Mouse (Mus musculus) megakaryocyte-erythroid progenitor cell, adult 5-6 weeks (primary cell): ENCODE data around the gene Nectin1. TPM values are rescaled to one million over a fixed set of nuclear protein-coding genes. Genes with fewer than 3 reads are reported as not detected.

ENCODE experiments used
- ATAC-seq: replicated peaks from 2 replicates; pipeline ENCODE4 v1.8.0; 2016; ENCODE audit warnings: mild to moderate bottlenecking, inconsistent platforms; ENCODE audit not compliant: severe bottlenecking, poor library complexity, low FRiP score, low TSS enrichment
- total RNA-seq, 2 experiments: library from RNA; stranded (forward) in 1 of 2; stranded (reverse) in 1 of 2; fragments of 200-1000, 215-1000 nt in 1 of 2; fragments of >200 nt in 1 of 2; fragmentation: Nextera tagmentation in 1 of 2; gene quantifications; 2 replicates each; pipeline ENCODE4 v1.2.3; 2014 to 2017

The Nectin1 gene
- total RNA-seq, 2 experiments from 2014 or later: 0.94 to 2.5 TPM

GRCm38 (mm10) chr9:43843711-43844127 lies 99.9 kb downstream of the Nectin1 start:
- ATAC-seq: no peak

GRCm38 (mm10) chr9:43845660-43846455 lies 102.1 kb downstream of the Nectin1 start:
- ATAC-seq: no peak

GRCm38 (mm10) chr9:43847861-43848260 lies 104.1 kb downstream of the Nectin1 start:
- ATAC-seq: no peak

GRCm38 (mm10) chr9:43850281-43850680 lies 106.5 kb downstream of the Nectin1 start:
- ATAC-seq: no peak

GRCm38 (mm10) chr9:43851154-43851553 lies 107.4 kb downstream of the Nectin1 start:
- no peak for ATAC-seq

GRCm38 (mm10) chr9:43855887-43856286 lies 112.1 kb downstream of the Nectin1 start:
- ATAC-seq: no peak
